Mouse (Mus musculus) midbrain, postnatal 0 days (tissue): ENCODE data around the gene Nr1d1. TPM values are rescaled to one million over a fixed set of nuclear protein-coding genes. Genes with fewer than 3 reads are reported as not detected.

Experiments
- ATAC-seq: fragments of 200-750 bp; cut with Nextera tagmentation; 2 replicates; pipeline ENCODE4 v1.8.0; 2017; ENCODE audit warnings: moderate number of reproducible peaks, mild to moderate bottlenecking, moderate TSS enrichment, moderate library complexity; ENCODE audit not compliant: low FRiP score
- DNase-seq: peaks from one replicate; pipeline ENCODE4 v3.0.0-alpha.2; 2015; ENCODE audit warnings: low spot score
- H3K27ac ChIP-seq: fragments of 300-500 bp; sonication (generic); 2 replicates; pipeline ENCODE4 v1.5.1; 2014; ENCODE audit warnings: low read depth, mild to moderate bottlenecking, low read length, mixed read lengths
- H3K27me3 ChIP-seq: fragments of 300-500 bp; sonication (generic); 2 replicates; pipeline ENCODE4 v1.6.1; 2014; ENCODE audit warnings: low read length, control low read depth, mixed read lengths; ENCODE audit not compliant: insufficient read depth
- H3K36me3 ChIP-seq: fragments of 300-500 bp; sonication (generic); 2 replicates; pipeline ENCODE4 v1.6.1; 2014; ENCODE audit warnings: low read length, control low read depth, mixed read lengths; ENCODE audit not compliant: insufficient read depth
- H3K4me1 ChIP-seq: fragments of 300-500 bp; sonication (generic); 2 replicates; pipeline ENCODE4 v1.6.1; 2014; ENCODE audit warnings: mild to moderate bottlenecking, control low read depth, antibody characterized with exemption, low read length, mixed read lengths; ENCODE audit not compliant: insufficient read depth
- H3K4me2 ChIP-seq: fragments of 300-500 bp; sonication (generic); 2 replicates; pipeline ENCODE4 v1.6.1; 2014; ENCODE audit warnings: low read depth, mild to moderate bottlenecking, low read length, mixed read lengths; ENCODE audit not compliant: poor library complexity, severe bottlenecking
- H3K4me3 ChIP-seq: fragments of 300-500 bp; sonication (generic); 2 replicates; pipeline ENCODE4 v1.5.1; 2014; ENCODE audit warnings: low read depth, mild to moderate bottlenecking, low read length, moderate library complexity
- H3K9ac ChIP-seq: fragments of 300-500 bp; sonication (generic); replicated peaks from 2 replicates; pipeline ENCODE4 v1.6.1; 2014; ENCODE audit warnings: mild to moderate bottlenecking, low read length, moderate library complexity, mixed read lengths; ENCODE audit not compliant: poor library complexity, severe bottlenecking
- H3K9me3 ChIP-seq: fragments of 300-500 bp; sonication (generic); 2 replicates; pipeline ENCODE4 v1.6.1; 2016; ENCODE audit warnings: low read length, control low read depth
- CTCF ChIP-seq: IDR thresholded peaks from 2 replicates; pipeline ENCODE4 v1.5.1; 2016; ENCODE audit warnings: antibody characterized with exemption, mild to moderate bottlenecking
- WGBS: fragments of 180-500 bp; shearing (Covaris S2); extraction: QIAGEN DNeasy Blood & Tissue Kit; methylation state at CpG from one replicate; pipeline ENCODE4 v1.1.7; 2014; 5-methylcytosine and 5-hydroxymethylcytosine counted together
- polyA plus RNA-seq: library from polyadenylated mRNA; unstranded; fragments of >200 nt; fragmentation: Nextera tagmentation; extraction: Ambion mirVana; gene quantifications from 2 replicates; pipeline ENCODE4 v1.2.1, GENCODE M21; 2015
- total RNA-seq: library from RNA; depleted of rRNA; stranded (reverse); fragments of >200 nt; gene quantifications from 2 replicates; pipeline ENCODE4 v1.2.3, GENCODE M21; 2014

Nr1d1 gene
- total and polyA plus RNA-seq, 2 experiments from 2014 or later, result 11.0 to 14.3 TPM

DNA sequence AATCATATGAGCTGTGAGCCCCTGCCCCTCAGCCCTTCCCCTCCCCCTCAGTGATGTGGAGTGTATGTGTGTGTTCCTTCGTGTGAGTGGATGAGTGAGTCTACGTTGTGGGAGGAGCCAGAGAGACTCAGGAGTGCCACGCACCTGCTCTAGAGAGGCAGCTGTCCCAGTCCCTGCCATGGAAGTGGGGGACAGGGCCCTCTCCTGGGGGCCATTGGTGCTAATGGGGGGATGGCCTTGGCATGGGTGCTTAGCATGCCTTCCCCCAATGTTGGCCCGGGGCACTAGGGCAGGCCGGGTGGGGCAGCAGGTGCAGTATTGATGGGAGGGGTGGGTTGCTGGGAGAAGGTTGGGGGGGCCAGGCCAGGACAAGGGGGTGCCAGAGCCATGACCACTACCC lies 8.3 kb downstream of the Nr1d1 start:
- 33% methylated on average over 5 of the region's 5 CpGs for WGBS
- ATAC-seq, result 0 out of 2 replicates have a peak, but pooled peaks have one; percentile 3
- Histone ChIP-seq H3K27ac (no peak overlapping the region; the same call in 1 of the 2 replicates), H3K4me1 (peaks cover 13% of the 10 kb centered on the region; the same call in 1 of the 2 replicates), H3K36me3 (peaks cover 72% of the 10 kb centered on the region), H3K27me3 (no peaks in the 10 kb centered on the region), H3K4me2 (no peak overlapping the region), H3K9ac (no peak overlapping the region; the same call in 1 of the 2 replicates), H3K4me3 (no peak overlapping the region), H3K9me3 (no peaks in the 10 kb centered on the region)
- DNase-seq, result no peak
- TF ChIP-seq CTCF, result no peak

DNA sequence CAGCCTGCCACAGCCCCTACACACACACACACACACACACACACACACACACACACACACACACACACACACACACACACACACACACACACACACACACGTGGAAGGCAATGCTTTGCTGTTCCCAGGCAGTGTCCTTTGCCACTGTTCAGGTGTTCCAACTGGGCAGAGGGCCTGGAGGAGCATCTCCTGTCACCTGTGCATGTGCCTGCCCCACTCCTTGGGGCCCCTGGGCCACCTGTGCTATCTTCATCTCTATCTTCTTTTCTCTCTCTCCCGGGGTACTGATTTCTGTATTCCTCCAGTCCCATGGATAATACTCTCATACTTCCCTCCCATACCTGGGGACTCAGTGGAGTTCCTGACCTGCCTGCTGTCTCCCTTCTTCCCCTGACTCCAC lies 8.8 kb downstream of the Nr1d1 start:
- DNase-seq, result no peak
- Histone ChIP-seq H3K27ac (no peak overlapping the region), H3K27me3 (no peaks in the 10 kb centered on the region), H3K4me2 (no peak overlapping the region), H3K9ac (no peak overlapping the region), H3K4me3 (no peak overlapping the region), H3K36me3 (peaks cover 72% of the 10 kb centered on the region), H3K9me3 (no peaks in the 10 kb centered on the region), H3K4me1 (peaks cover 13% of the 10 kb centered on the region; the same call in 1 of the 2 replicates)
- WGBS, result 49% methylated on average over 2 of the region's 2 CpGs
- no peak for ATAC-seq
- no peak for TF ChIP-seq CTCF

DNA sequence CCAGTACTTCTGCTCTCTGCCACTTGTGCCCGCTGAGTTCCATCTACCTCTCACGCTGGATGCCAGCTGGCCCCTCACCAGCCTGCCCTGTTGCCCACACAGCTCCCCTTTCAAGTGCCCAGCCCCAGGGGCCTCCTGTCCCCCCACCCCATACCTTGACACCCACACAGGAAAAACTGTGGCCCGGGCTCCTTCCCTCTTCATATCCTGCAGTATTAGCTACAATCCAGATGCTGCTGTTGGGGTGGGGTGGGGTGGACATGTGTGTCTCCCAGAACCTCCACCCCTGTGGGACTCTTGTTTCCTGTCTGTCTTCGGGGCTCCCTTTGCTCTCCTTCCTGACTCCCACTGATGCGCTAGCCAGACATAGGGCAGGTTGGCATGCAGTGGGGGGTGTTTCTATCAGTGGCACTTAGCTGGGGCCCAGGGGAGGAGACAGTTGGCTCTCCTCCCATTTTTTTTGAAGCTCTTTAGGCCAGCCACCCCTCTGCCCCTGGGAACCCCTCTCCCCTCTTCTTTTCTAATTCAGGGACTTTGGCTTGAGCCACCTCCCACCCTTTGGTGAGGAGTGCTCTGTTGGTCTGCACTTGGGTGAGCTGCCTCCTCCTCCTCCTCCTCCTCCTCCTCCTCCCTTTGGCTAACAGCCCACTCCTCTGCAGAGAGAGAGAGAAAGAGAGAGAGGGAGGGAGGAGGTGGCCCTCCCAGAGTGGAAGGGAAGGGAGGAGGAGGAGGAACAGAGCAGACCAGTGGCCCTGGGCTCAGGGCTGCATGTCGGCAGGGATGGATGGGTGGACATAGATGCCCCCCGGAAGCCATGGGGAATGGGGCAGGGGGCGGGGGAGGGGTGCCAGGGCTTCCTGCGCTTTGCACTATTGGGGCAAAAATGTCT lies 9.5 kb downstream of the Nr1d1 start:
- Histone ChIP-seq H3K4me1 (peaks cover 13% of the 10 kb centered on the region; the same call in 1 of the 2 replicates), H3K9ac (0 out of 2 replicates have a peak overlapping the region, but pooled peaks have one; percentile 33), H3K4me3 (no peak overlapping the region), H3K27me3 (no peaks in the 10 kb centered on the region), H3K36me3 (peaks cover 69% of the 10 kb centered on the region), H3K27ac (peak overlapping the region; percentile 57), H3K9me3 (no peaks in the 10 kb centered on the region), H3K4me2 (no peak overlapping the region)
- no peak for ATAC-seq
- WGBS, result 31% methylated on average over 7 of the region's 9 CpGs
- no peak for TF ChIP-seq CTCF
- no peak for DNase-seq

DNA sequence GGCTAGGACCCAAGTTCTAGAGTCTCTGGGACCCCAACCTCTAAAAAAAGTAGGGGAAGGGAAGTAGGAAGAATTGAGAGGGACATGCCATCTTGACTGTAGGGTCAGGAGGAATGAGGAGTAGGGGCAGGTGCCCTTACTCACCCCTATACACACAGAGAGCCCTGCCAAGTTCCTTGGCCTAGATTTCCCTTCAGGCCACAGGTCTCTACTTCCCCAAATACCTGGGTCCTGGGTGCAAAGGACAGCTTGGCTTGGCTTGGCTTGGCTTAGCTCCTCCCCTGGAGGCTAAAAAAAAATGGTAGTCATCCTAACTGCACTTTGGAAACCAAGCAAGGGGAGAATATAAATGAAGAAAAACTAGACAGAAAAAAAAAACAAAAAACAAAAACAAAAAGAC lies 10.4 kb downstream of the Nr1d1 start:
- TF ChIP-seq CTCF, result no peak
- ATAC-seq, result no peak
- no peaks in the 10 kb centered on the region for H3K27me3 ChIP-seq
- no peak overlapping the region for H3K9ac ChIP-seq
- H3K4me2 ChIP-seq, result no peak overlapping the region
- H3K9me3 ChIP-seq, result no peaks in the 10 kb centered on the region
- peaks cover 63% of the 10 kb centered on the region for H3K36me3 ChIP-seq
- 0 out of 2 replicates have a peak overlapping the region, but pooled peaks have one; percentile 12 for H3K27ac ChIP-seq
- no peak overlapping the region for H3K4me3 ChIP-seq
- peaks cover 13% of the 10 kb centered on the region; the same call in 1 of the 2 replicates for H3K4me1 ChIP-seq
- no peak for DNase-seq

DNA sequence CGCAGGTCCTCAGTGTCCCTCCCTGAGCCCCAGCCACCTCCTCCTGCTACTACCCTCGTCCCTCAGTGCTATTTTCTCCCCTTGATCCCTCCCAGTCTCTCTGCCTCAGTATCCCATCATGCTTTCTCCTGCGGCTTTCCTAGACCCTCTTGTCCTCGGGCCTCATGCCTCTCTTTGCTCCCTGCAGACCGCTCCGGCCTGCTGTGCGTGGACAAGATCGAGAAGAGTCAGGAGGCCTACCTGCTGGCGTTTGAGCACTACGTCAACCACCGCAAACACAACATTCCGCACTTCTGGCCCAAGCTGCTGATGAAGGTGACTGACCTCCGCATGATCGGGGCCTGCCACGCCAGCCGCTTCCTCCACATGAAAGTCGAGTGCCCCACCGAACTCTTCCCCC lies 11.0 kb downstream of the Nr1d1 start:
- no peak overlapping the region for H3K9ac ChIP-seq
- H3K9me3 ChIP-seq, result no peaks in the 10 kb centered on the region
- WGBS, result 87% methylated on average over 18 of the region's 18 CpGs
- H3K4me3 ChIP-seq, result no peak overlapping the region
- no peak for DNase-seq
- TF ChIP-seq CTCF, result no peak
- H3K27me3 ChIP-seq, result no peaks in the 10 kb centered on the region
- H3K36me3 ChIP-seq, result peaks cover 56% of the 10 kb centered on the region
- H3K4me1 ChIP-seq, result peaks cover 13% of the 10 kb centered on the region; the same call in 1 of the 2 replicates
- no peak for ATAC-seq
- H3K4me2 ChIP-seq, result no peak overlapping the region
- no peak overlapping the region for H3K27ac ChIP-seq

DNA sequence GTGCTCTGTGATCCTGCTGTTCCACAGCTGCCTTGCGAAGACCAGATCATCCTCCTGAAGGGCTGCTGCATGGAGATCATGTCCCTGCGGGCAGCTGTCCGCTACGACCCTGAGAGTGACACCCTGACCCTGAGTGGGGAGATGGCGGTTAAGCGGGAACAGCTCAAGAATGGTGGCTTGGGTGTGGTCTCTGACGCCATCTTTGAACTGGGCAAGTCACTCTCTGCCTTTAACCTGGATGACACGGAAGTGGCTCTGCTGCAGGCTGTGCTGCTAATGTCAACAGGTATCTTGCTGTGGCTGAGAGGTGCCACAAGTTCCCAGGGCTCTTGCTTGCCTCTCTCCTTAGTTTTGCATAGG lies 11.7 kb downstream of the Nr1d1 start:
- DNase-seq (no peak), ATAC-seq (no peak)
- Histone ChIP-seq H3K4me3 (no peak overlapping the region), H3K27ac (no peak overlapping the region), H3K4me2 (no peak overlapping the region), H3K9ac (no peak overlapping the region), H3K36me3 (peaks cover 51% of the 10 kb centered on the region), H3K9me3 (no peaks in the 10 kb centered on the region), H3K4me1 (peaks cover 12% of the 10 kb centered on the region; the same call in 1 of the 2 replicates), H3K27me3 (no peaks in the 10 kb centered on the region)
- WGBS, result 89% methylated on average over 8 of the region's 8 CpGs
- TF ChIP-seq CTCF, result no peak
